Mouse (Mus musculus) MEL (cell line): ENCODE measurements around the gene Syt9.

Experiments used
- CTCF ChIP-seq, 3 experiments: IDR thresholded peaks in 2 of 3; conservative IDR thresholded peaks in 1 of 3; 2 replicates each; pipeline ENCODE4 v1.5.1; 2011 to 2012; ENCODE audit warnings: low read length in 3 of 3, low read depth in 2 of 3, mild to moderate bottlenecking in 2 of 3, improper control_type of control experiment in 1 of 3, inconsistent platforms in 1 of 3, mixed read lengths in 1 of 3, moderate library complexity in 1 of 3; ENCODE audit not compliant: control insufficient read depth in 1 of 3, insufficient read depth in 1 of 3, poor library complexity in 1 of 3, severe bottlenecking in 1 of 3
- POLR2A ChIP-seq, 2 experiments: IDR thresholded peaks; 2 replicates each; pipeline ENCODE4 v1.6.1; 2011 to 2012; ENCODE audit warnings: low read length in 2 of 2, mild to moderate bottlenecking in 2 of 2, control low read depth in 1 of 2, improper control_type of control experiment in 1 of 2, low read depth in 1 of 2, moderate library complexity in 1 of 2; ENCODE audit not compliant: control insufficient read depth in 1 of 2, insufficient read depth in 1 of 2, poor library complexity in 1 of 2
- ZMIZ1 ChIP-seq: IDR thresholded peaks from 2 replicates; pipeline ENCODE4 v1.6.1; 2012; ENCODE audit warnings: low read depth, mild to moderate bottlenecking, inconsistent platforms, low read length, improper control_type of control experiment, moderate library complexity

GRCm38 (mm10) chr7:107371126-107371920 is 795 bp downstream of the Syt9 start:
- TF ChIP-seq ZMIZ1 = no peak
- TF ChIP-seq CTCF (IDR thresholded peaks at IDR 0.05 in 2 of 3, conservative IDR thresholded peaks at IDR 0.05 in 1 of 3; ENCODE audit: control insufficient read depth in 1 of 3, insufficient read depth in 1 of 3, low read depth in 2 of 3, low read length in 3 of 3, poor library complexity in 1 of 3, severe bottlenecking in 1 of 3) = no peak
- no peak for TF ChIP-seq POLR2A (IDR thresholded peaks at IDR 0.05; ENCODE audit: control insufficient read depth in 1 of 2, insufficient read depth in 1 of 2, low read depth in 1 of 2, low read length in 2 of 2, poor library complexity in 1 of 2)
